Mouse (Mus musculus) kidney, adult 2 months (tissue): ENCODE measurements around the gene Whamm.

Experiments used
- CTCF ChIP-seq: fragments of 200-500 bp; conservative IDR thresholded peaks from 2 replicates; pipeline ENCODE4 v1.5.1; 2011; ENCODE audit warnings: low read depth, mild to moderate bottlenecking, control low read depth, low read length, moderate library complexity, mixed read lengths; ENCODE audit not compliant: insufficient read depth, insufficient read length
- POLR2A ChIP-seq: fragments of 200-500 bp; IDR thresholded peaks from one replicate; pipeline ENCODE4 v1.6.1; 2011; ENCODE audit warnings: low read depth, low read length, control low read depth

GRCm38 (mm10) chr7:81599379-81600280, 28.6 kb downstream of the Whamm start:
- TF ChIP-seq CTCF (no peak), POLR2A (no peak)
